Mouse (Mus musculus) liver, embryonic 12.5 days (tissue): Measurements from ENCODE around the gene Snrpc. TPM values are rescaled to one million over a fixed set of nuclear protein-coding genes. Genes with fewer than 3 reads are reported as not detected.
A peak's percentile ranks its signal among the peaks of the same experiment; 100 is the strongest.

Source experiments
- ATAC-seq: fragments of 200-750 bp; cut with Nextera tagmentation; 2 replicates; pipeline ENCODE4 v1.8.0; 2017; ENCODE audit warnings: moderate number of reproducible peaks, mild to moderate bottlenecking, moderate library complexity
- H3K27ac ChIP-seq: fragments of 300-500 bp; sonication (generic); 2 replicates; pipeline ENCODE4 v1.5.1; 2016; ENCODE audit warnings: mild to moderate bottlenecking
- H3K27me3 ChIP-seq: fragments of 300-500 bp; sonication (generic); replicated peaks from 2 replicates; pipeline ENCODE4 v1.6.1; 2016; ENCODE audit warnings: mild to moderate bottlenecking, moderate library complexity
- H3K36me3 ChIP-seq: fragments of 300-500 bp; sonication (generic); 2 replicates; pipeline ENCODE4 v1.6.1; 2016; ENCODE audit warnings: mild to moderate bottlenecking, moderate library complexity
- H3K4me1 ChIP-seq: fragments of 300-500 bp; sonication (generic); 2 replicates; pipeline ENCODE4 v1.6.1; 2016
- H3K4me2 ChIP-seq: fragments of 300-500 bp; sonication (generic); 2 replicates; pipeline ENCODE4 v1.6.1; 2016; ENCODE audit warnings: mild to moderate bottlenecking, moderate library complexity
- H3K4me3 ChIP-seq: fragments of 300-500 bp; sonication (generic); 2 replicates; pipeline ENCODE4 v1.5.1; 2016; ENCODE audit warnings: mild to moderate bottlenecking, moderate library complexity
- H3K9ac ChIP-seq: fragments of 300-500 bp; sonication (generic); 2 replicates; pipeline ENCODE4 v1.6.1; 2016; ENCODE audit warnings: mild to moderate bottlenecking, moderate library complexity
- H3K9me3 ChIP-seq: fragments of 300-500 bp; sonication (generic); replicated peaks from 2 replicates; pipeline ENCODE4 v1.6.1; 2016; ENCODE audit warnings: mild to moderate bottlenecking, moderate library complexity
- WGBS: fragments of 180-500 bp; shearing (Covaris S2); methylation state at CpG from one replicate; pipeline ENCODE4 v1.1.7; 2016; ENCODE audit not compliant: insufficient replicate concordance; 5-methylcytosine and 5-hydroxymethylcytosine counted together
- polyA plus RNA-seq: library from polyadenylated mRNA; unstranded; fragments of >200 nt; fragmentation: Nextera tagmentation; extraction: Ambion mirVana; gene quantifications from 2 replicates; pipeline ENCODE4 v1.2.1, GENCODE M21; 2016

The Snrpc gene
- polyA plus RNA-seq, 1 experiment from 2014 or later: 212 TPM

DNA sequence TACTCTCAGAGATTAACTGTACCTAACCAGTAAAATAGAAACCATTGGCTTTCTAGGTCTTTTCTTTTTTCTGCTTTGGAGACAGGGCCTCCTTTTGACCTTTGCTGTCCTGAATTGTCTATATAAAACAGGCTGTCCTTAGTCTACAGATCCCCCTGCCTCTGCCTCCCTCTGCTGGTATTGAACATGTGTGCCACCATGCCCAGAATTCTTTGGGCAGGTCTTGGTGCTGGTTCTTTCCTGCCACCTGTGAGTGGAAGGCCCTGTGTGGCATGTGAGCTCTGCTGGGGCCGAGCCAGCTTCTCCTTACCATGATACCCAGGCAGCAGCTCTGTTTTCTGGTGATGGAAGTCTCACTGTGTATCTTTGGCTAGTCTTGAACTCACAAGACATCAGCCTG is 10.4 kb downstream of the Snrpc start:
- no peak for ATAC-seq
- peaks cover 96% of the 10 kb centered on the region for H3K36me3 ChIP-seq
- no peak overlapping the region for H3K4me3 ChIP-seq
- H3K27ac ChIP-seq: no peak overlapping the region
- H3K9me3 ChIP-seq: no peaks in the 10 kb centered on the region
- 0 out of 2 replicates have a peak, but pooled peaks cover 6% of the 10 kb centered on the region for H3K4me1 ChIP-seq
- no peak overlapping the region; the same call in 1 of the 2 replicates for H3K9ac ChIP-seq
- H3K27me3 ChIP-seq: no peaks in the 10 kb centered on the region
- H3K4me2 ChIP-seq: no peak overlapping the region
- 80% methylated on average over 1 of the region's 1 CpGs for WGBS

DNA sequence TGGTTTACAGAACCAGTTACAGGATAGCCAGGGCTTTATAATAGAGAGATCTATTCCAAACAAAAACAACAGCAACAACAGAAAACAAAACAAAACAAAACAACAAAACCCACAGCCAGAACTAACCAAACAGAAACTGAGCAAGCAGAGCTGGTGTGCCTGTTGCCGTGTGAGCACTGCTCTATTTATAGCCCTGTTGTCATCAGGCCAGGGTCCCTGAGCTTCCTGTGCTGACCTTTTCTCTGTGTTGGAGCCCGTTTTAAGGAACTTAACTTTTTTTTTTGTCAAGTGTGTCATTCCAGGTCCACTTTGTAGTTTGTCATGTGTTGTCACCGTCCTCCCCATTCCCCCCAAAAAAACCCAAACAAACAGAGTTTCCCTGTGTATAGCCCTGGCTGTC is 13.1 kb downstream of the Snrpc start:
- Histone ChIP-seq H3K4me2 (no peak overlapping the region), H3K4me3 (no peak overlapping the region), H3K9ac (no peak overlapping the region), H3K27me3 (no peaks in the 10 kb centered on the region), H3K4me1 (peaks cover 14% of the 10 kb centered on the region), H3K36me3 (peaks cover 82% of the 10 kb centered on the region), H3K27ac (no peak overlapping the region), H3K9me3 (no peaks in the 10 kb centered on the region)
- 37% methylated on average over 3 of the region's 3 CpGs for WGBS
- no peak for ATAC-seq

DNA sequence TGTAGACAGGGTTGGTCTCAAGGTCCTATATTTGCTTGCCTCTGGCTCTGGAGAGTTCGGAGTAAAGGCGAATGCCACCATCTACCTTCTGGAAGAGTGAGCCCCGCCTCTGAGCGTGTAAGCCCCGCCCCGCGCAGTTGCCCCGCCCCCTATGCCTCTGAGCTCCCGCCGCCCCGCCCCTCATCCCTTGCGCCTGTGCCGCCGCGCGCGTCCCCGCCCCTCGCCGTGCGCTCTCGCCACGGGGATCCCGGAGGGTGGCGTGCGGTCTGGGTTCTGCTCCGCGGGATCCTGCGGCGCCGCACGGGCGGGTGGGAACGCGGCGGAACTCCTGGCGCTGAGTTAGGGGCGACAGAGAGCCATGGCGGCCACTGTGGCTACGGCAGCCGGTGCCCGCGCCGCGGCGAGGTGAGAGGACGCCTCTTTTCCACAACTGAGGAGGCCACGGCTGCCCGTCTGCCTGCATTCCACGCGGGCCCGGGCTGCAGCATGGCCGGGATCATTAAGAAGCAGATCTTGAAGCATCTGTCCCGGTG is 18.4 kb downstream of the Snrpc start, which contains the start of gene Uhrf1bp1:
Gene Uhrf1bp1, plus strand, starts transcription at position 177 of the 533 bp plus-strand sequence.
- peak within 1 kb of the TSS; percentile 94 for H3K9ac ChIP-seq
- peak within 1 kb of the TSS; percentile 94 for H3K4me3 ChIP-seq
- peak within 1 kb of the TSS; percentile 89 for H3K27ac ChIP-seq
- peaks cover 29% of the 10 kb centered on the region for H3K36me3 ChIP-seq
- H3K4me1 ChIP-seq: peaks cover 53% of the 10 kb centered on the region
- ATAC-seq: peak; percentile 77
- no peaks in the 10 kb centered on the region for H3K27me3 ChIP-seq
- under 1% methylated on average over 54 of the region's 54 CpGs for WGBS
- H3K9me3 ChIP-seq: no peaks in the 10 kb centered on the region
- H3K4me2 ChIP-seq: peak within 1 kb of the TSS; percentile 99

DNA sequence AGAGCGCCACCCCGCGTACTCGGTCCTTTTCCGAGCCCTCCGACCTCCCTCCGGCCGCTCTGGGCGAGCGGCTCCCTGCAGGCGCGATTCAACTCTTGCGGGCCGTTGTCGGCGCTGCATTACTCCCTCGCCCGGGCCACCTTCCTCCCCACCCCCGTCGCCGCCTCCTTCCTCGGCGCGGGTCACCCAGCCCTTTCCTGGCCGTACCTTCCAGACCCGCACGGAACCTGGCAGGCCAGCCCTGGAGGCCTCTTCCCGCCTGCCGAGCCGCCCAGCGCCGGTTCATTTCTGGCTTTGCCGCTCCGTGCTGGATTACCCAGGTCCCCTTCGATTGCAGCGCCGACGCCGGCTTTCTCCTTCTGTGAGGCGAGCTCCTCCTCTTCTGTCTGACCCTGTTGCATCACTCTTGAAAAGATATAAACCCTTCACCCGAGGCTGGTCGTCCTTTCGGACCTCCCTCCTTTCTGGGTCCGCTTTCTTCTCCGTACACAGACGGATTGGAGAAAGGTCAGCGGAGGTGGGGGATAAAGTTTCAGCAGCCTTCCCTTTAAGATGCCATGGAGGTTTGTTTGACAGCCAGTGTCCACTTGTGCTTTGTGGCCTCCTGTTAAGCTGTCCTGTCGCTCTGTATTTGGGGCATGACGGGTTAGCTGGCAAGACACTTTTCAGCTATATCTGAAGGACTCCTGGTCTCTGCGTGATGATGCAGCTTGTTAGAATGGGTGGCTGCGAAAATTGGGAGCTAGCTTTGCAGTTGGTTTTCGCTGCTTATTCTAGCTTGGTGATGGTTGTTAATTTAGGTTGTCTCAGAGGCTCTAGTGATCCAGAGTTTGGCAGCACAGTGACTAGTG is 19.1 kb downstream of the Snrpc start:
- peak overlapping the region; percentile 99 for H3K4me2 ChIP-seq
- peak overlapping the region; percentile 94 for H3K9ac ChIP-seq
- H3K4me3 ChIP-seq: peak overlapping the region; percentile 94
- H3K36me3 ChIP-seq: peaks cover 24% of the 10 kb centered on the region
- ATAC-seq: peak; percentile 66
- H3K9me3 ChIP-seq: no peaks in the 10 kb centered on the region
- H3K4me1 ChIP-seq: peaks cover 60% of the 10 kb centered on the region
- no peaks in the 10 kb centered on the region for H3K27me3 ChIP-seq
- WGBS: 1% methylated on average over 52 of the region's 52 CpGs
- peak overlapping the region; percentile 89 for H3K27ac ChIP-seq

DNA sequence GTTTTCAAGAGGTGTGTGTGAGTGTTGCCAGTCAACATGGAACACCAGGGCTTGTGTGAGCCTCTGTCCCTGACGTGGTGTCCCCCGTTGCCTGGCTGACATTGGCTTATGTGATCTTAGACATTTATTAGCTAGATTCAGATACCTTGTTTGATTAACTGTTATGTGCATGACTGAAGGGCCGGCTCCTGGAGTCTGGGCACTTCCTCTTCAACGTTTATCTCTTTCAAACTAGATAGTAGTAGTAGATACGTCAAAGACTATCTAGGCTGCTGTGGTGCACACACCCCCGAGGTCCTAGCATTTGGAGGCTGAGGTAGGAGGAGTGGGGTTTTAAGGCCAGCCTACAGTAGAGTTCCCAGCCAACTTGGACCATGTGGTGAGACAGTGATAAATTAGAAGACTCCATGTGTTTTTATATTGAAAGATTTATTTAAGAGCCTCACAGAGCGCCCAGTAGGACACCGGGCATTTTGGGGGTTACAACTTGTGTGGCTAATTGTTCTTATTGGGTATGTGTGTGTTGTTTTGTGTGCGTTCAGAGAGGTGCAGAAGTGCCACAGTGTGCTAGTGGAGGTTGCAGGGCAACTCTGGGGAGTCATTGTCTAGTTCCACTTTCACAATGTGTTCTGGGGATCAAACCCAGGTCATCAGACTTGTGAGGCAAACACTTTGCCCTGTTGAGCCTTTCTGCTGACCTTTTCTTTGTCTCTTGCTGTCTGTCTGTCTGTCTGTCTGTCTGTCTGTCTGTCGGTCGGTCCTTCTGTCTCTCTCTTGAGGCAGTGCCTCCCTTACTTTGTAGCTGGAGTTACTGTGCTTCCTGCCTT is 19.9 kb downstream of the Snrpc start:
- peak; percentile 38; the same call in 1 of the 2 replicates for ATAC-seq
- no peaks in the 10 kb centered on the region for H3K27me3 ChIP-seq
- peaks cover 16% of the 10 kb centered on the region for H3K36me3 ChIP-seq
- peaks cover 62% of the 10 kb centered on the region for H3K4me1 ChIP-seq
- H3K4me3 ChIP-seq: peak overlapping the region; percentile 94
- H3K4me2 ChIP-seq: peak overlapping the region; percentile 99
- WGBS: 23% methylated on average over 11 of the region's 11 CpGs
- H3K9me3 ChIP-seq: no peaks in the 10 kb centered on the region
- H3K9ac ChIP-seq: peak overlapping the region; percentile 94
- peak overlapping the region; percentile 89 for H3K27ac ChIP-seq

DNA sequence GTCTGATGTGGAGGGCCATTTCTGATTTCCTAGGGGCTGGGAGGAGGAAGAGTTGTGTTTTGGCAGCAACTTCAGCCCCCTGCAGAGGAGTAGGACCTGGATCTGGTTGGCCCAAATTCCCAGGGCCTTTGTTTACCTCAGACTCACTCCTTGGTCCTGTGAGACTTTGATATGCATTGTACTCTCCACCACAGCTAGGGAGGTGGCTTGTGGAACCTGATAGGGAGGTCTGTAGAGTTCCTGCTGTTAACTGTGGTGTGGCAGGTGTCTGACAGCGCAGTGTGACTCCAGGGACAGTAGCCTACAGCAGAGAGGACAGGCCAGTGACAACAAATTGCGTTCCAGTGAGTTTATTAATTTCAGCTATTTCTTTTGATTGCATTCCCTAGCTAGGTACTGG is 21.2 kb downstream of the Snrpc start:
- peak; percentile 78 for ATAC-seq
- peak overlapping the region; percentile 94 for H3K4me3 ChIP-seq
- peak overlapping the region; percentile 94 for H3K9ac ChIP-seq
- WGBS: 21% methylated on average over 2 of the region's 2 CpGs
- H3K4me1 ChIP-seq: peaks cover 62% of the 10 kb centered on the region
- H3K27ac ChIP-seq: peak overlapping the region; percentile 89
- H3K4me2 ChIP-seq: peak overlapping the region; percentile 99
- no peaks in the 10 kb centered on the region for H3K9me3 ChIP-seq
- peaks cover 4% of the 10 kb centered on the region for H3K36me3 ChIP-seq
- no peaks in the 10 kb centered on the region for H3K27me3 ChIP-seq

DNA sequence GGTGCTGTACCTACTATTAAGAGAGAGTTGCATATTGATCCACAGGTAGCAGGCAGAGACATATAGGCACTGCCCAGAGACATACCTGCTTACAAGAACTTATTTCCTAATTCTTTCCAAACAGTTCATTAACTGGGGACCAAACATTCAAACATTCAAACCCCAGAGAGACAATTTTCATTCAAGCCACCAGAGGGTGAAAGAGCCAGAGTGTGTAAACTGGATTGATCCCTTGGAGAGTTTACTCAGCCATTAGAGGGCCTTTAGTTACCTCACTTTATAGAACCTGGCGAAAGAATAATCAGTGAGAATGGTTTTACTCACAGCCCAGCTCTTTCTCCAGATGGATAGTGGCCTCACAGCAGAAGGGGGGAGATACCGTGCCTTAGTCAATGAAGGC is 27.5 kb downstream of the Snrpc start:
- Histone ChIP-seq H3K4me3 (no peak overlapping the region), H3K4me2 (no peak overlapping the region), H3K36me3 (peaks cover 6% of the 10 kb centered on the region), H3K4me1 (peaks cover 37% of the 10 kb centered on the region), H3K9me3 (no peaks in the 10 kb centered on the region), H3K9ac (no peak overlapping the region), H3K27me3 (no peaks in the 10 kb centered on the region), H3K27ac (no peak overlapping the region)
- WGBS: 82% methylated on average over 2 of the region's 2 CpGs
- ATAC-seq: no peak

DNA sequence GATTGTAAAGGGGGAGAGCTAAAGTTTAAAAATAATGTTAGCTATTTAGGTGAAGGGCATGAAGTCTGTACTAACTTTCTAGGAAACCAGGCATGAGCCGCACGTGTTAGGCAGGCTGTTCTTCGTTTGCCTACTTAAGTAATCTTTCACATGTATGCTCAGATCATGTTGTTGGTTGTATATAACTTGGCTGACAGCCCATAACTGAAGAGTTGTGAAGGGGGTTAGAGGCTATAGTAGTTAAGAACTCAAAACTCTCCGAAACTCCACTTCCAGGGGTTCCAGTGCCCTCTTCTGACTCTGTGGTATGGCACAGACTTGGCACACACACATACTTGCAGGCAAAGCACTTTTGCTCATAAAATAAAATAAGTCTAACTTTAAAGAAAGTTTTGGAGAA is 28.8 kb downstream of the Snrpc start:
- Histone ChIP-seq H3K27me3 (no peaks in the 10 kb centered on the region), H3K4me1 (peaks cover 24% of the 10 kb centered on the region), H3K9ac (no peak overlapping the region), H3K9me3 (no peaks in the 10 kb centered on the region), H3K27ac (no peak overlapping the region), H3K4me2 (no peak overlapping the region), H3K36me3 (peaks cover 6% of the 10 kb centered on the region), H3K4me3 (no peak overlapping the region)
- ATAC-seq: no peak
- 84% methylated on average over 4 of the region's 4 CpGs for WGBS

DNA sequence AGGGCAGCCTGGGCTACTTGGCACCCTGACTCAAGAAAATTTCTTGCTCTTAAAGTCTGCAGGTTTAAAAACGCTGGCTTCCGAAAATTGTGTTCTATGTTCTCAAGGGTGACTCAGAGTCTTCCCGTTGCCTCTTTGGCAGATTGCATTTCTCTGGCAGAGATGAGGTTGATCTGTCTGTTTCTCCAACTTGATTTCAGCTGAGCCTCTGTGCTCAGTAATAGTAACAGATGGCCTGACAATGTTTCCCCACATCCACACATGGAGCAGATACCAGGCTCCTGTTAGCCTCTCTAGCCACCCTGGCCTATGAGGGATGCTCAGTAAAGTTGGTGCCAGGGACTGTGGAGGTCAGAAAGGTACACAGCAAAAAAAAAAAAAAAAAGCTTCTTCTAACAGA is 33.9 kb downstream of the Snrpc start:
- Histone ChIP-seq H3K4me3 (no peak overlapping the region), H3K9me3 (no peaks in the 10 kb centered on the region), H3K4me2 (no peak overlapping the region), H3K4me1 (peaks cover 33% of the 10 kb centered on the region), H3K27ac (no peak overlapping the region), H3K27me3 (no peaks in the 10 kb centered on the region), H3K36me3 (peaks cover 10% of the 10 kb centered on the region), H3K9ac (no peak overlapping the region)
- ATAC-seq: no peak
- 82% methylated on average over 3 of the region's 3 CpGs for WGBS

DNA sequence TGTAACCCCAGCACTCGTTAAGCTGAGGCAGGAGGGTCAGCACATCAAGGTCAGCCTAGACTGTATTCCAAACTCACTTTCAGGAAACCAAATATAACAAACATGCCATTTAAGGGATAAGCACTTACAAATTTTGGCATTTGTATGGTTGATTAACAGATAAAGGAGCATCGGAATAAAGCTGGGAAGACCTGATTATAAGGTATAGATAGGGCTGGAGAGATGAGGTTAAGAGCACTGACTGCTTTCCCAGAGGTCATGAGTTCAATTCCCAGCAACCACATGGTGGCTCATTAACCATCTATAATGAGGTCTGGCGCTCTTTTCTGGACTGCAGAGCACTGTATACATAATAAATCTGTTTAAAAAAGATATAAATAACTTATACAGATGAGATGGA is 35.6 kb downstream of the Snrpc start:
- Histone ChIP-seq H3K36me3 (peaks cover 25% of the 10 kb centered on the region), H3K9me3 (no peaks in the 10 kb centered on the region), H3K4me2 (no peak overlapping the region), H3K4me1 (peaks cover 33% of the 10 kb centered on the region), H3K9ac (no peak overlapping the region), H3K27me3 (no peaks in the 10 kb centered on the region), H3K27ac (no peak overlapping the region), H3K4me3 (no peak overlapping the region)
- WGBS: 68% methylated on average over 3 of the region's 3 CpGs
- no peak for ATAC-seq

DNA sequence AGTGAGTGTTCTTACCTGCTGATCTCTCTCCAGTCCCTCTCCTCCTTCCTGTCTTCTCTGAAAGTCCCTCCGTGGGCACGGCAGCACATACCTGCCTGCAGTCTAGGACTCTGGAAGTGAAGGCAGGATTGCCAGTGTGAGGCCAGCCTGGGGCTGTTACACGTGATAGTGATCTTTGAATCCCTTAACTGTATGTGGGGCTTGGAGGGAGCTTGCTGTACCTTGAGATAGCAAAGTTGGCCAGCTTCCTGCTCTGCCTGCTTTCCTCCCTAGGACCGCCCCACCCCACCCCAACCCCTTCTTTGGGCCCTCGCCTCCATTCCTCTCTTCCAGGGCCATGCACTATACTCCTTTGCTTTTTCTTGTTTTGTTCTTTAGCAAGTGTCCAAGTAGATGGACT is 36.6 kb downstream of the Snrpc start:
- H3K4me3 ChIP-seq: peak overlapping the region; percentile 6; the same call in 1 of the 2 replicates
- peak overlapping the region; percentile 27; the same call in 1 of the 2 replicates for H3K27ac ChIP-seq
- no peaks in the 10 kb centered on the region for H3K9me3 ChIP-seq
- peaks cover 32% of the 10 kb centered on the region for H3K36me3 ChIP-seq
- ATAC-seq: peak; percentile 91
- peaks cover 33% of the 10 kb centered on the region for H3K4me1 ChIP-seq
- H3K27me3 ChIP-seq: no peaks in the 10 kb centered on the region
- 14% methylated on average over 5 of the region's 5 CpGs for WGBS
- H3K9ac ChIP-seq: peak overlapping the region; percentile 8
- peak overlapping the region; percentile 52 for H3K4me2 ChIP-seq

DNA sequence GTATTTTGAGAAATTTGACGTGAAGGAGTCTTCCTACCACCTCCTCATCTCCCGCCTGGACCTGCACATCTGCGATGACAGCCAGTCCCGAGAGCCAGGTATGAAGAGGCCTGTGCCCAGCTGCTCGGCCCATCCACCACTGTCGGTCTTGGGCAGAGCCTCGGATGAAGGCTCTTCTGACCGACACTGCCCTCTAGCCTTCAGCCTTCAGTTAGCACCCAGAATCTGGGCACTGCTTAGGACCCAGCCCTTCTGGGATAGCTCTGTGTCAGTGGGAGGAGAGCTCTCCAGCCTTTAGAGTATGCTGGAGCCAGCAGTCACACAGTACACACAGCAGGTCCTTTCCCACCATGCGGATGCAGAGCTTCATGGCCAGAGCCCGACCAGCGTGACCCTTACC is 43.6 kb downstream of the Snrpc start:
- no peaks in the 10 kb centered on the region for H3K4me1 ChIP-seq
- peaks cover 92% of the 10 kb centered on the region for H3K36me3 ChIP-seq
- 77% methylated on average over 11 of the region's 11 CpGs for WGBS
- no peaks in the 10 kb centered on the region for H3K27me3 ChIP-seq
- H3K4me2 ChIP-seq: no peak overlapping the region
- no peak overlapping the region for H3K9ac ChIP-seq
- H3K4me3 ChIP-seq: no peak overlapping the region
- no peak overlapping the region for H3K27ac ChIP-seq
- H3K9me3 ChIP-seq: no peaks in the 10 kb centered on the region
- no peak for ATAC-seq
